Mouse (Mus musculus): ENCODE measurements around the gene Gxylt1. TPM values are rescaled to one million over a fixed set of nuclear protein-coding genes. Genes with fewer than 3 reads are reported as not detected.
"Not testable (repeated sequence)": the region's sequence is repeated elsewhere in the genome, so short reads cannot be mapped to it uniquely, and the experiment has no call there.

The Gxylt1 gene
- polyA plus RNA-seq, 1 experiment from 2014 or later = 10.7 TPM

DNA sequence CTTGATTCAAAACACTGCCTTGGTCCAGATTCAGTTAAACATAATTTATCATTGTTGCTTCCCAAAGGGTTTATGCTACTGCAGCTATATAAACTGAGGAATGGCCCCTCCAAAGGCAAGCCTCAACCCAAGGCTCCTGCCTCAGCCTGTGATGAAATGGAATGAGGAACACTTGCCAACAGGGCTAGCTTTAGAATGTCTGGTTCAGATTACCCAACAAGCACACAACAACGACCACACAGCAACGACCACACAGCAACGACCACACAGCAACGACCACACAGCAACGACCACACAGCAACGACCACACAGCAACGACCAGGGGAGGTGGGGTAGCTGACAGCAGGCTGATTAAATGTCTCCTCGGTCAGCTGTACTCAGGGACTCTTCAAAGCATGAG lies 15.0 kb downstream of the Gxylt1 start:
- 69% methylated on average over 8 of the region's 8 CpGs for WGBS
- H3K9me3 ChIP-seq (ENCODE audit: control insufficient read depth, low read length) = no peaks in the 10 kb centered on the region
- ATAC-seq (replicated peaks; ENCODE audit: low FRiP score) (no peak), DNase-seq (ENCODE audit: low spot score) (no peak)
- no peak overlapping the region for H3K4me3 ChIP-seq (ENCODE audit: low read depth, low read length)
- no peak overlapping the region for H3K9ac ChIP-seq (ENCODE audit: low read depth, low read length)
- no peak overlapping the region for H3K4me2 ChIP-seq
- H3K27ac ChIP-seq (ENCODE audit: low read depth, low read length) = no peak overlapping the region
- no peaks in the 10 kb centered on the region for H3K4me1 ChIP-seq (replicated peaks; ENCODE audit: control insufficient read depth, insufficient read depth, low read length)
- peaks cover 14% of the 10 kb centered on the region for H3K36me3 ChIP-seq (ENCODE audit: control insufficient read depth, insufficient read depth, low read length)
- no peaks in the 10 kb centered on the region for H3K27me3 ChIP-seq (replicated peaks; ENCODE audit: control insufficient read depth, insufficient read depth, low read length)

DNA sequence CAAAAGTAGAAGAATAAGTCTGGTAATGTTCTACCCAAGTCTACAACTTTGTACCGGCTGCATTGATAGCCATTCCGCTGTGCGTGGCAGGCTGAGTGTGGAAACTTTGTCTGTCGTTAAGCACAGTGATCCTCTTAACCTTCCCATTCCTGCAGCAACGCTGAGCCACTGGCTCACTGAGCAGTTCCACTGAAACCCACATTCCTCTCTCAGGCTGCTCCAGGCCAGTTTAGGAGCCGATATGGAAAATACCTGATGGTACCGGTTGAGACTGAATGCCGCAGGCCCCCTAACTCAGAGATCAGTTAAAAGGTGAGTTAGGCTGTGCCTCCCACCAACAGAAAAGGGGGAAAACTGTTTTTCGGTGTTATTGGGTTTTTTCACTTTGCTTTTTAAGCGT lies 19.7 kb downstream of the Gxylt1 start:
- no peak for ATAC-seq (replicated peaks; ENCODE audit: low FRiP score)
- DNase-seq (ENCODE audit: low spot score) = no peak
- Histone ChIP-seq H3K4me1 (replicated peaks; ENCODE audit: control insufficient read depth, insufficient read depth, low read length) (no peaks in the 10 kb centered on the region), H3K36me3 (ENCODE audit: control insufficient read depth, insufficient read depth, low read length) (peaks cover 12% of the 10 kb centered on the region), H3K4me2 (no peak overlapping the region), H3K27me3 (replicated peaks; ENCODE audit: control insufficient read depth, insufficient read depth, low read length) (no peaks in the 10 kb centered on the region), H3K27ac (ENCODE audit: low read depth, low read length) (no peak overlapping the region), H3K4me3 (ENCODE audit: low read depth, low read length) (no peak overlapping the region), H3K9me3 (ENCODE audit: control insufficient read depth, low read length) (no peaks in the 10 kb centered on the region), H3K9ac (ENCODE audit: low read depth, low read length) (no peak overlapping the region)
- 74% methylated on average over 10 of the region's 10 CpGs for WGBS

DNA sequence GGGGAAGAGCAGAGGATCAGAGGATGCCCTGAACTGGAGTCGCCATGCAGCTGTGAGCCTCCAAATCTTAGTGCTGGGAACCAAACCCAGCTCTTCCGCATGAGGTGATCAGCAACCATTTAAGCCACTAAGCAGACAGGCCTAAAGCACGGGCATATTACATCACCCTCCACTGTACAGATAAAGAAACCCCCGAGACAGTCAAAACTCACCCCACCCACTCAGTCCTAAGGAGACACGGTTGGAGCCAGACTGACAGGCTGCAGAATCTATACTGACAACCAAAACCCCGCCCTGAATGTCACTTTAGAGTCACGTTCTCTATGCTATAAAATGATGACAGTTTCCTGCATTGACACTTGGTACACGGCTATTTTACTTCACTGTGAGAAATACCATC lies 21.8 kb downstream of the Gxylt1 start:
- peak; percentile 52 for ATAC-seq (replicated peaks; ENCODE audit: low FRiP score)
- peaks cover 8% of the 10 kb centered on the region for H3K36me3 ChIP-seq (ENCODE audit: control insufficient read depth, insufficient read depth, low read length)
- 60% methylated on average over 8 of the region's 8 CpGs for WGBS

DNA sequence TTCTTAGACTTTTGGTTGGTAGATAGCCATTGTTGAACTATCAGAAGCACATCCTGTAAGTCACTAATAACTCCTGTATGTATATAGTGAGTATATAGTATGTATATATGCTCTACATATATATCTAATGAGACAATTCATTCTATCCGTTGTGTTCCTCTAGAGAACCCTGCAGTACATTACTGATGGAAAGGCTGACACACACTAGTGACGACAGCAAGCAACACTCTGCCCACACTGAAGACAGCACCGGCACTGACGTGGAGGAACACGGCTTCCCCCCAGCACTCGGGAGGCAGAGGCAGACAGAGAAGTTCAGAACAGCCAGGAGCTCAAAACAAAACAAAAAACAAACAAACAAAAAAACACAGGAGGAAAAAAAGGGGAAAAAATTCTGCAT lies 22.6 kb downstream of the Gxylt1 start:
- no peak overlapping the region for H3K9ac ChIP-seq (ENCODE audit: low read depth, low read length)
- no peak overlapping the region for H3K4me3 ChIP-seq (ENCODE audit: low read depth, low read length)
- no peak for ATAC-seq (replicated peaks; ENCODE audit: low FRiP score)
- H3K36me3 ChIP-seq (ENCODE audit: control insufficient read depth, insufficient read depth, low read length) = peaks cover 8% of the 10 kb centered on the region
- WGBS = 85% methylated on average over 6 of the region's 6 CpGs
- no peak overlapping the region for H3K4me2 ChIP-seq
- H3K4me1 ChIP-seq (replicated peaks; ENCODE audit: control insufficient read depth, insufficient read depth, low read length) = no peaks in the 10 kb centered on the region
- no peaks in the 10 kb centered on the region for H3K9me3 ChIP-seq (ENCODE audit: control insufficient read depth, low read length)
- no peak for DNase-seq (ENCODE audit: low spot score)
- no peak overlapping the region for H3K27ac ChIP-seq (ENCODE audit: low read depth, low read length)
- H3K27me3 ChIP-seq (replicated peaks; ENCODE audit: control insufficient read depth, insufficient read depth, low read length) = no peaks in the 10 kb centered on the region

More for the DNA sequence above, 21.8 kb downstream of the Gxylt1 start:
- Histone ChIP-seq H3K9ac (ENCODE audit: low read depth, low read length) (no peak overlapping the region), H3K9me3 (ENCODE audit: control insufficient read depth, low read length) (no peaks in the 10 kb centered on the region), H3K27ac (ENCODE audit: low read depth, low read length) (no peak overlapping the region), H3K4me1 (replicated peaks; ENCODE audit: control insufficient read depth, insufficient read depth, low read length) (no peaks in the 10 kb centered on the region), H3K27me3 (replicated peaks; ENCODE audit: control insufficient read depth, insufficient read depth, low read length) (no peaks in the 10 kb centered on the region), H3K4me2 (no peak overlapping the region), H3K4me3 (ENCODE audit: low read depth, low read length) (no peak overlapping the region)
- no peak for DNase-seq (ENCODE audit: low spot score)

DNA sequence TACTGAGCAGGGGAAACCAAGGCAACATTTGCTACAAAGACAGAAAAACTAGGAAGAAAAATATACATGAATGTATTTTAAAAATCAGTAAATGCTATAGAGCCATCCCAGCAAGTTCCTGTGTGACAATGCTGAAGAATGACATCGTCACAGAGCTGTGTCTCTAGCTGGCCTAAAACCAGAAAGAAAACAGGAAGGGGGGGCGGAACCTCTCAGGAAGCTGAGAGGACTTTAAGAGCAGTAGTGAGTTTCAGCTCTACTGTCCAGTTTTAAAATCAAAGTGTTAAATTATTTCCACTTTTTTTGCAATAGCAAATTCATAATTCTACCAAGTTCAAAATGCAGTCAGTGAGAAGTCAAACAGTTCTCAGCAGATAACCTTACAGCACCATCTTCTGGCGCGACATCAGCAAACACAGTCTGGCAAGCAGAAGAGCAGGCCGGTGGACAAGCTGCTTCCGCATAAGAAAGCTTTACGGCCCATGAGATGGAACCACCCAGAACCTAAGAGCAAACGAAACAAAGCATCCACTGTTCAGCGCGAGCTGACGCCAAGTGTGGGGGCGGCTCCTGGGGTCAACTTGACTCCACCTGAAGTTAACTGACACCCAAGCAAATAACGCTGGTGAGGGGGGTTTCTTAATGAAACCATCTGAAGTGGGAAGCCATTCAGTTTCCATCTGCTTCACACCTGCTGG lies 23.3 kb downstream of the Gxylt1 start:
- Histone ChIP-seq H3K9ac (ENCODE audit: low read depth, low read length) (no peak overlapping the region), H3K4me1 (replicated peaks; ENCODE audit: control insufficient read depth, insufficient read depth, low read length) (no peaks in the 10 kb centered on the region), H3K9me3 (ENCODE audit: control insufficient read depth, low read length) (no peaks in the 10 kb centered on the region), H3K4me3 (ENCODE audit: low read depth, low read length) (no peak overlapping the region), H3K36me3 (ENCODE audit: control insufficient read depth, insufficient read depth, low read length) (peaks cover 10% of the 10 kb centered on the region), H3K27ac (ENCODE audit: low read depth, low read length) (no peak overlapping the region), H3K27me3 (replicated peaks; ENCODE audit: control insufficient read depth, insufficient read depth, low read length) (no peaks in the 10 kb centered on the region), H3K4me2 (no peak overlapping the region)
- DNase-seq (ENCODE audit: low spot score) (no peak), ATAC-seq (replicated peaks; ENCODE audit: low FRiP score) (no peak)
- WGBS = 70% methylated on average over 13 of the region's 13 CpGs

DNA sequence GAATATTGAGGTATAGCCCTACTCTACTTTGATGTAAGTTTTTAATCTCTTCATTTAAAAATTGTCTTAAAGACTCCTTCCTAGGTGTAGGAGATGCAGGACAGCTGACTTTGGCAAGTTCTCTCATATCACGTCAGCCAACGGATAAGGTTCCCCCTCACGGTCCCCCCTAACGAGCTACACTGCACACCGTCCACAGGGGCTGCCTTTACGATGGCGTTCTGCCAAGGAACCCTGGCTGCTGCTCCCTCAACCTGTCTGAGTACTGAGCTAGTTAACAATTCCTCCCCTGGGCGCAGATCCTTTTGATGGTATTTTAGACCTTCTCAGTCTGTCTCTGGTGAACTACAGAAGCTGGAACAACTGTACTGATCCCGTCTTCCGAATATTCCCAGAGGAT lies 31.8 kb downstream of the Gxylt1 start:
- no peaks in the 10 kb centered on the region for H3K27me3 ChIP-seq (replicated peaks; ENCODE audit: control insufficient read depth, insufficient read depth, low read length)
- H3K4me2 ChIP-seq = no peak overlapping the region
- H3K27ac ChIP-seq (ENCODE audit: low read depth, low read length) = no peak overlapping the region
- H3K9ac ChIP-seq (ENCODE audit: low read depth, low read length) = no peak overlapping the region
- H3K36me3 ChIP-seq (ENCODE audit: control insufficient read depth, insufficient read depth, low read length) = peaks cover 10% of the 10 kb centered on the region; the same call in 1 of the 2 replicates
- no peaks in the 10 kb centered on the region for H3K4me1 ChIP-seq (replicated peaks; ENCODE audit: control insufficient read depth, insufficient read depth, low read length)
- no peaks in the 10 kb centered on the region for H3K9me3 ChIP-seq (ENCODE audit: control insufficient read depth, low read length)
- 84% methylated on average over 10 of the region's 10 CpGs for WGBS
- no peak overlapping the region for H3K4me3 ChIP-seq (ENCODE audit: low read depth, low read length)
- ATAC-seq (replicated peaks; ENCODE audit: low FRiP score) = no peak
- DNase-seq (ENCODE audit: low spot score) = no peak

DNA sequence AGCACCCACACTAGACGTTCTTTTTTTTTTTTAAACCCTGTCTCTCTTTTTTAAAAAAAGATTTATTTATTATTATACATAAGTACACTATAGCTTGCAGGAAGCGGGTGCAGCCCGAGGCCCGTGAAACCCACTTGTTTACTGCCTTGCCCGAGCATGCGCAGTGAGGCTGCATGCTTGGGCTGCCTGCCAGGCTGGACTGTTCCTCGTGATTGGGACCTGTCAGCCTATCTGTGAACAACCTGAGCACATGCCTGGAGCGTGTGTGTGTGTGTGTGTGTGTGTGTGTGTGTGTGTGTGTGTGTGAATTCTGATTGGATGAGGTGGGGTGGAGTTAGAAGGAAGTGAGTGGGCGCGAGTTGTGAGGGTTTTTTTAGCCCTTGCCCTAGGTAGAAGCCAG lies 38.5 kb downstream of the Gxylt1 start:
- ATAC-seq (replicated peaks; ENCODE audit: low FRiP score); H3K4me3 ChIP-seq (ENCODE audit: low read depth, low read length); H3K4me2 ChIP-seq; H3K36me3 ChIP-seq (ENCODE audit: control insufficient read depth, insufficient read depth, low read length); DNase-seq (ENCODE audit: low spot score); H3K4me1 ChIP-seq (replicated peaks; ENCODE audit: control insufficient read depth, insufficient read depth, low read length); H3K27ac ChIP-seq (ENCODE audit: low read depth, low read length); H3K9me3 ChIP-seq (ENCODE audit: control insufficient read depth, low read length); H3K9ac ChIP-seq (ENCODE audit: low read depth, low read length); H3K27me3 ChIP-seq (replicated peaks; ENCODE audit: control insufficient read depth, insufficient read depth, low read length): not testable (repeated sequence)
- 93% methylated on average over 10 of the region's 10 CpGs for WGBS

DNA sequence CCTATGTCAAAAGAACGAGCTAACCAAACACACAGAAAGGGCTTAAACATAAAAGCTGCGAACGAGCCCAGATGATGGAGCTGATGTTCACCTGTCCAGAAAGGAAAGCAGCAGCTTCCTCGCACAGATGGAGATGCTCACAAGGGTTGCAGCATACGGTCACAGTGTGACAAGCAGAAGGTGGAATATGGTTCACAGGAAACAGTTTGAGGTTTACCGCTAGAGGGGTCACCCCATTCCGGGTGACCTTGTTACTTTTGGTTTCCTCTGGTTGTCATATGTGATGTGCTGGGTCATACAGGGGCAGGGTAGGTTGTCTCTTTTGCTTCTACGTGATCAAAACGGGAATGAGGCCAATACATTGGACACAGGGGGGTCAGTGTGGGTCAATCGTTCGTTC lies 46.0 kb downstream of the Gxylt1 start:
- Histone ChIP-seq H3K4me1 (replicated peaks; ENCODE audit: control insufficient read depth, insufficient read depth, low read length) (no peaks in the 10 kb centered on the region), H3K9ac (ENCODE audit: low read depth, low read length) (no peak overlapping the region), H3K4me3 (ENCODE audit: low read depth, low read length) (no peak overlapping the region), H3K4me2 (no peak overlapping the region), H3K9me3 (ENCODE audit: control insufficient read depth, low read length) (no peaks in the 10 kb centered on the region), H3K27me3 (replicated peaks; ENCODE audit: control insufficient read depth, insufficient read depth, low read length) (no peaks in the 10 kb centered on the region), H3K27ac (ENCODE audit: low read depth, low read length) (no peak overlapping the region), H3K36me3 (ENCODE audit: control insufficient read depth, insufficient read depth, low read length) (no peaks in the 10 kb centered on the region)
- DNase-seq (ENCODE audit: low spot score) (no peak), ATAC-seq (replicated peaks; ENCODE audit: low FRiP score) (no peak)
- 63% methylated on average over 11 of the region's 11 CpGs for WGBS

DNA sequence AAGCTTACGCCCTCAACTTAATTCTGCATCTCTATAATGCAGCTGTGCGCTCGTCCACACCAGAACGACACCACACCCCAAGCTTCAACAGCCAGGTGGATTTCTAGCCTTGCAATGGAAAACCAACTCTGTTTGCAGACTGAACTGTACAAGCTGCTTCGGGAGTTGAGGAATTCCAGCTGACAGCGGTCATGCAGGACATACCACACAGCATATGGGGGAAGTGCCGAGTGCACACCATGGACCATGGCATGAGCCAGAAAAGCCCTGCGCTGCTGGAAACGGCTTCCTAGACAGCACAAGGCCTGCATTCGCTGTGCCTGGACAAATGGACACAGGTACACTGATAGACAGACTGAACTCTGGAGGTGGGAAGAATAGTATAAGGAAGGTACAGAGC lies 46.6 kb downstream of the Gxylt1 start:
- Histone ChIP-seq H3K4me1 (replicated peaks; ENCODE audit: control insufficient read depth, insufficient read depth, low read length) (no peaks in the 10 kb centered on the region), H3K4me2 (no peak overlapping the region), H3K4me3 (ENCODE audit: low read depth, low read length) (no peak overlapping the region), H3K9ac (ENCODE audit: low read depth, low read length) (no peak overlapping the region), H3K27ac (ENCODE audit: low read depth, low read length) (no peak overlapping the region), H3K9me3 (ENCODE audit: control insufficient read depth, low read length) (no peaks in the 10 kb centered on the region), H3K27me3 (replicated peaks; ENCODE audit: control insufficient read depth, insufficient read depth, low read length) (no peaks in the 10 kb centered on the region), H3K36me3 (ENCODE audit: control insufficient read depth, insufficient read depth, low read length) (no peaks in the 10 kb centered on the region)
- DNase-seq (ENCODE audit: low spot score) (no peak), ATAC-seq (replicated peaks; ENCODE audit: low FRiP score) (no peak)
- 90% methylated on average over 10 of the region's 10 CpGs for WGBS
